Comparison of ENCODE assay signal across 15 mouse cellular contexts in genomic region chrX:164439462-164439861, GRCm38 (mm10). TPM values are rescaled to one million over a fixed set of nuclear protein-coding genes. Genes with fewer than 3 reads are reported as not detected.
"Had no signal": no experiment of that assay in that cellular context is flagged by ENCODE, and none has a peak within 500 bp of the region (broad histone marks: within the 10 kb centered on the region; RNA-seq: fewer than 3 reads in every experiment).

No protein-coding gene starts in this region.

- H3K9ac ChIP-seq: intestine, embryonic 15.5 days; limb, embryonic 12.5 days; liver, embryonic 13.5 days; liver, postnatal 0 days; midbrain, embryonic 13.5 days; stomach, embryonic 15.5 days had no signal

- H3K4me1 ChIP-seq: intestine, embryonic 15.5 days; limb, embryonic 12.5 days; midbrain, embryonic 13.5 days; stomach, embryonic 15.5 days had no signal

- H3K27ac ChIP-seq: intestine, embryonic 15.5 days; kidney, postnatal 0 days; layer of hippocampus, adult 2 months; limb, embryonic 12.5 days; liver, embryonic 13.5 days; midbrain, embryonic 13.5 days; stomach, embryonic 15.5 days had no signal

- ATAC-seq: intestine, embryonic 15.5 days; liver, postnatal 0 days; midbrain, embryonic 13.5 days had no signal

- H3K4me3 ChIP-seq: intestine, embryonic 15.5 days; layer of hippocampus, adult 2 months; limb, embryonic 12.5 days; liver, embryonic 13.5 days; midbrain, embryonic 13.5 days; stomach, embryonic 15.5 days had no signal

- H3K27me3 ChIP-seq: intestine, embryonic 15.5 days; liver, embryonic 13.5 days; stomach, embryonic 15.5 days had no signal

- H3K36me3 ChIP-seq: intestine, embryonic 15.5 days; limb, embryonic 12.5 days; midbrain, embryonic 13.5 days; stomach, embryonic 15.5 days had no signal

- H3K4me2 ChIP-seq: intestine, embryonic 15.5 days; limb, embryonic 12.5 days; liver, embryonic 13.5 days; midbrain, embryonic 13.5 days; stomach, embryonic 15.5 days had no signal

- H3K9me3 ChIP-seq: intestine, embryonic 15.5 days; limb, embryonic 12.5 days; liver, embryonic 13.5 days; midbrain, embryonic 13.5 days; stomach, embryonic 15.5 days had no signal

- DNase-seq: liver; liver, embryonic 13.5 days; liver, postnatal 0 days; right cerebral cortex, postnatal 14 days; thymus, adult 2 months; thymus, postnatal 25 days had no signal

RNA-seq across cellular contexts. Expression of gene Asb11, which starts 2.7 kb away (rescaled TPM):
- polyA plus RNA-seq: limb, embryonic 12.5 days; midbrain, embryonic 13.5 days; midbrain, postnatal 0 days; neural tube, embryonic 14.5 days; spleen, adult 2 months; stomach, embryonic 15.5 days had no signal
